In the genomic region with DNA sequence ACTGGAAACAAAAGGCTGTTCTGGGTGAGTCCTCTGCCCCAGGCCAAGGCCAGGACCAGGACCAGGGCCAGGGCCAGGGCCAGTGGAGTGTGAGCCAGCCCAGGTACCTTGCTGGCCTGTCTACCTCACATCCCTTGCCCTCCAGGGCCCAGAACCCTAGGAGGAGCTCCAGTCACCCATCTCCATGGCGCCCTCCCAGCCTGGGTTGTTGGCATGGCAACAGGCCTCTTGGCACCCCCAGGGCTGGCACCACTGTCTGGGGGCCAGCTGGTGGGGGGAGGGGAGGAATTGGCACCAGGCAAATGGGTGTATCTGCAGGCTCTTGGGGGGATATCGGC, we compare ENCODE assay signal across 8 mouse cellular contexts. TPM values are rescaled to one million over a fixed set of nuclear protein-coding genes. Genes with fewer than 3 reads are reported as not detected.
DNase-seq lines count a peak whose midpoint lies in the region; ATAC-seq and TF ChIP-seq lines count a peak whose summit lies in the region.

No protein-coding gene starts in this region.

- peak; percentile 41 for DNase-seq in gastrocnemius, postnatal 10 days
- DNase-seq in gastrocnemius, postnatal 14 days, result no peak
- DNase-seq in NIH3T3 (ENCODE audit: low read depth), result peak; percentile 48
- peak; percentile 40 to 74 for DNase-seq in left cerebral cortex, adult 8-10 months (ENCODE audit: low spot score in 2 of 2)
- no peak for DNase-seq in spleen, adult 12 weeks (ENCODE audit: low spot score)

- no peak overlapping the region for H3K27ac ChIP-seq in embryonic fibroblast, embryonic 13.5 days (ENCODE audit: insufficient read depth, low read length)
- no peak overlapping the region for H3K27ac ChIP-seq in hindbrain, embryonic 16.5 days (ENCODE audit: low read depth, low read length)
- H3K27ac ChIP-seq in midbrain, embryonic 12.5 days (replicated peaks), result no peak overlapping the region

- peak overlapping the region; percentile 94 for H3K9ac ChIP-seq in hindbrain, embryonic 16.5 days (ENCODE audit: low read depth, low read length)
- peak overlapping the region; percentile 79 for H3K9ac ChIP-seq in midbrain, embryonic 12.5 days (replicated peaks)

- intact Hi-C loops in gastrocnemius, postnatal 14 days (cut with DNase I; ENCODE audit: low total_unique reads), result no loop called here

- no peaks in the 10 kb centered on the region for H3K27me3 ChIP-seq in hindbrain, embryonic 16.5 days (replicated peaks; ENCODE audit: control insufficient read depth, insufficient read depth, low read length)
- H3K27me3 ChIP-seq in midbrain, embryonic 12.5 days, result no peaks in the 10 kb centered on the region

- no peaks in the 10 kb centered on the region for H3K9me3 ChIP-seq in hindbrain, embryonic 16.5 days (ENCODE audit: control insufficient read depth, low read length)
- no peaks in the 10 kb centered on the region for H3K9me3 ChIP-seq in midbrain, embryonic 12.5 days

- WGBS in hindbrain, embryonic 16.5 days, result 33% methylated on average over 2 of the region's 2 CpGs
- WGBS in midbrain, embryonic 12.5 days, result 60% methylated on average over 2 of the region's 2 CpGs

- no peaks in the 10 kb centered on the region for H3K4me1 ChIP-seq in embryonic fibroblast, embryonic 13.5 days (ENCODE audit: control insufficient read depth, insufficient read depth, low read length)
- peaks cover 14% of the 10 kb centered on the region for H3K4me1 ChIP-seq in hindbrain, embryonic 16.5 days (ENCODE audit: control insufficient read depth, insufficient read depth, low read depth, low read length)
- peaks cover 13% of the 10 kb centered on the region for H3K4me1 ChIP-seq in midbrain, embryonic 12.5 days

- TF ChIP-seq POLR2A in embryonic fibroblast, embryonic 13.5 days (IDR thresholded peaks at IDR 0.05; ENCODE audit: low read depth, low read length), result no peak

- peaks cover 22% of the 10 kb centered on the region for H3K36me3 ChIP-seq in hindbrain, embryonic 16.5 days (ENCODE audit: control insufficient read depth, insufficient read depth, low read length)
- H3K36me3 ChIP-seq in midbrain, embryonic 12.5 days, result peaks cover 29% of the 10 kb centered on the region; the same call in 1 of the 2 replicates

- peak; percentile 31 for ATAC-seq in hindbrain, embryonic 16.5 days
- ATAC-seq in midbrain, embryonic 12.5 days (ENCODE audit: low FRiP score, low read depth), result peak; percentile 0; the same call in 1 of the 2 replicates

- H3K4me2 ChIP-seq in hindbrain, embryonic 16.5 days (ENCODE audit: low read length), result peak overlapping the region; percentile 68
- peak overlapping the region; percentile 93 for H3K4me2 ChIP-seq in midbrain, embryonic 12.5 days (replicated peaks)

- H3K4me3 ChIP-seq in embryonic fibroblast, embryonic 13.5 days (ENCODE audit: insufficient read depth, low read length), result peak overlapping the region; percentile 87
- H3K4me3 ChIP-seq in hindbrain, embryonic 16.5 days (ENCODE audit: low read length), result peak overlapping the region; percentile 84
- H3K4me3 ChIP-seq in midbrain, embryonic 12.5 days, result peak overlapping the region; percentile 88

- TF ChIP-seq CTCF in embryonic fibroblast, embryonic 13.5 days (IDR thresholded peaks at IDR 0.05; ENCODE audit: borderline replicate concordance, insufficient read depth, low read length), result no peak

RNA-seq across cellular contexts. Expression of a gene that starts 0.9 kb away (rescaled TPM):
- 10 to 100 TPM; 25.8 to 36.1 TPM for total RNA-seq in gastrocnemius, postnatal 10 days (2021)
- 10 to 100 TPM; 16.7 to 19.5 TPM for total RNA-seq in gastrocnemius, postnatal 14 days (2021)
- 46.7 and 47.8 TPM in 2 replicates for polyA plus RNA-seq in embryonic fibroblast, embryonic 13.5 days (2011; ENCODE audit: insufficient read length, low read depth, missing spikeins)
- polyA plus RNA-seq in hindbrain, embryonic 16.5 days (2015; fragmentation: Nextera tagmentation; extraction: Ambion mirVana), result 173 and 174 TPM in 2 replicates
- 100 to 1,000 TPM; 404 to 462 (median 421) TPM for total RNA-seq in left cerebral cortex, adult 8-10 months (2022)
- polyA plus RNA-seq in midbrain, embryonic 12.5 days (2016; fragmentation: Nextera tagmentation; extraction: Ambion mirVana), result 102 and 104 TPM in 2 replicates

RNA-seq across cellular contexts. Expression of a gene that starts 25.1 kb away (rescaled TPM):
- not detected for total RNA-seq in gastrocnemius, postnatal 10 days (2021)
- total RNA-seq in gastrocnemius, postnatal 14 days (2021), result not detected
- not detected in 2 replicates for polyA plus RNA-seq in embryonic fibroblast, embryonic 13.5 days (2011; ENCODE audit: insufficient read length, low read depth, missing spikeins)
- not detected in 2 replicates for polyA plus RNA-seq in hindbrain, embryonic 16.5 days (2015; fragmentation: Nextera tagmentation; extraction: Ambion mirVana)
- total RNA-seq in left cerebral cortex, adult 8-10 months (2022), result not detected
- not detected in 2 replicates for polyA plus RNA-seq in midbrain, embryonic 12.5 days (2016; fragmentation: Nextera tagmentation; extraction: Ambion mirVana)

RNA-seq across cellular contexts. Expression of a gene that starts 39.9 kb away (rescaled TPM):
- not detected for total RNA-seq in gastrocnemius, postnatal 10 days (2021)
- not detected for total RNA-seq in gastrocnemius, postnatal 14 days (2021)
- not detected in 2 replicates for polyA plus RNA-seq in embryonic fibroblast, embryonic 13.5 days (2011; ENCODE audit: insufficient read length, low read depth, missing spikeins)
- not detected in 2 replicates for polyA plus RNA-seq in hindbrain, embryonic 16.5 days (2015; fragmentation: Nextera tagmentation; extraction: Ambion mirVana)
- not detected for total RNA-seq in left cerebral cortex, adult 8-10 months (2022)
- polyA plus RNA-seq in midbrain, embryonic 12.5 days (2016; fragmentation: Nextera tagmentation; extraction: Ambion mirVana), result not detected in 2 replicates

Comparison
In these comparisons a context has a peak if more than half of its experiments do, and no peak if none do; other contexts are left out.
1. DNase-seq: peak in gastrocnemius, postnatal 10 days (single experiment), NIH3T3 (single experiment) and left cerebral cortex, adult 8-10 months (2 of 2); none in gastrocnemius, postnatal 14 days (single experiment) and spleen, adult 12 weeks (single experiment).
2. RNA of a gene that starts 0.9 kb away (total RNA-seq): 404 to 462 TPM in left cerebral cortex, adult 8-10 months; 25.8 to 36.1 TPM in gastrocnemius, postnatal 10 days and 16.7 to 19.5 TPM in gastrocnemius, postnatal 14 days; every median in the first group is over 10 times any median in the second.
3. Peak in every context shown above with its lines, with median percentiles within 50 percentile points of each other: H3K4me3 ChIP-seq.